Mouse (Mus musculus): ENCODE results near the gene Mapre1. TPM values are rescaled to one million over a fixed set of nuclear protein-coding genes. Genes with fewer than 3 reads are reported as not detected.

The Mapre1 gene
- polyA plus RNA-seq, 1 experiment from 2014 or later = 342 TPM

Other genes with a start within 250 kb of the Mapre1 start
- gene 4930404H24Rik, start 248.5 kb upstream of the Mapre1 start, polyA plus RNA-seq (2015; fragmentation: Nextera tagmentation; extraction: Ambion mirVana) = not detected in 2 replicates
- 31.4 and 36.1 TPM in 2 replicates for gene Nol4l, start 211.3 kb upstream of the Mapre1 start, polyA plus RNA-seq (2015; fragmentation: Nextera tagmentation; extraction: Ambion mirVana)
- 91.2 and 94.4 TPM in 2 replicates for gene Commd7, start 108.5 kb upstream of the Mapre1 start, polyA plus RNA-seq (2015; fragmentation: Nextera tagmentation; extraction: Ambion mirVana)
- 3.4 and 11.5 TPM in 2 replicates for gene Dnmt3b, start 91.8 kb upstream of the Mapre1 start, polyA plus RNA-seq (2015; fragmentation: Nextera tagmentation; extraction: Ambion mirVana)
- 0.09 and 0.12 TPM in 2 replicates for gene Dnmt3c, start 44.6 kb upstream of the Mapre1 start, polyA plus RNA-seq (2015; fragmentation: Nextera tagmentation; extraction: Ambion mirVana)
- not detected in 2 replicates for gene Efcab8, start 38.7 kb downstream of the Mapre1 start, polyA plus RNA-seq (2015; fragmentation: Nextera tagmentation; extraction: Ambion mirVana)
- gene Sun5, start 129.8 kb downstream of the Mapre1 start, polyA plus RNA-seq (2015; fragmentation: Nextera tagmentation; extraction: Ambion mirVana) = not detected in 2 replicates
- not detected in 2 replicates for gene Bpifb2, start 133.8 kb downstream of the Mapre1 start, polyA plus RNA-seq (2015; fragmentation: Nextera tagmentation; extraction: Ambion mirVana)
- gene Bpifb6, start 159.1 kb downstream of the Mapre1 start, polyA plus RNA-seq (2015; fragmentation: Nextera tagmentation; extraction: Ambion mirVana) = 0.12 TPM in 1 of 2 replicates, not detected in the other
- not detected in 2 replicates for gene Bpifb3, start 177.0 kb downstream of the Mapre1 start, polyA plus RNA-seq (2015; fragmentation: Nextera tagmentation; extraction: Ambion mirVana)
- not detected in 2 replicates for gene Bpifb4, start 196.9 kb downstream of the Mapre1 start, polyA plus RNA-seq (2015; fragmentation: Nextera tagmentation; extraction: Ambion mirVana)
- not detected in 2 replicates for gene Bpifa6, start 233.7 kb downstream of the Mapre1 start, polyA plus RNA-seq (2015; fragmentation: Nextera tagmentation; extraction: Ambion mirVana)

Data from neural tube, embryonic 15.5 days (tissue).